Mouse (Mus musculus) C3H10T1/2 (cell line): ENCODE results near the gene Dmap1. TPM values are rescaled to one million over a fixed set of nuclear protein-coding genes. Genes with fewer than 3 reads are reported as not detected.

Source experiments
- polyA plus RNA-seq, 2 experiments: library from polyadenylated mRNA; unstranded; fragments of >200 nt; fragmentation: generic; extraction: Trizol; gene quantifications; one replicate each; pipeline ENCODE4 v1.2.1; 2012; ENCODE audit warnings: missing spikeins in 2 of 2

Dmap1 gene
- 10 to 100 TPM; 30.4 to 34.0 TPM for polyA plus RNA-seq

DNA sequence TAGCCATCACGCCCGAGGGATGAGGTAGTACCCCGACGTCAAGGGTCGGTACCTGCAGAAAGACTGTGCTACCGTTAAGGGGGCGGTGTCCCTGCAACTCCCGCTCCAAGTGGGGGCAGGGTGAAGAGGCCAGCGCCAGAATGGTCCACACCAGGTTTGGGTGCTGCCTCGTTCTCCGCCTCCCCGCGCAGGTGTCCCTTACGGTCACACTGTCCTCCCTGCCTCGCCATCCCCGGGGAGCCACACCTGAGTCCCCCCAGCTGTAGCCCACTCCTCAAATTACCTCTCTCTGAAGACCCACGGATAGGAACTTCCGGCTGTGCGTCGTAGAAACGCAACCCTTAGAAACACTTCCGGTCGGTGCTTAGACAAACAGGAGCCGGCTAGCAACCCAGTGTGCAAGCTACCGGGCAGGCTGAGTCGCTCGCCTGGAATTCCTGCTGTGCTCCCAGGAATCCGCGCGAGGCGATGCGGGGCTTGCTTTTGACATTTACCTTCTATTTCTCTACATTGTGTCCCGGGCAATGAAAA is at the start of gene Dmap1:
Dmap1 (minus strand) TSS at position 343 of the 531 bp plus-strand sequence.

DNA sequence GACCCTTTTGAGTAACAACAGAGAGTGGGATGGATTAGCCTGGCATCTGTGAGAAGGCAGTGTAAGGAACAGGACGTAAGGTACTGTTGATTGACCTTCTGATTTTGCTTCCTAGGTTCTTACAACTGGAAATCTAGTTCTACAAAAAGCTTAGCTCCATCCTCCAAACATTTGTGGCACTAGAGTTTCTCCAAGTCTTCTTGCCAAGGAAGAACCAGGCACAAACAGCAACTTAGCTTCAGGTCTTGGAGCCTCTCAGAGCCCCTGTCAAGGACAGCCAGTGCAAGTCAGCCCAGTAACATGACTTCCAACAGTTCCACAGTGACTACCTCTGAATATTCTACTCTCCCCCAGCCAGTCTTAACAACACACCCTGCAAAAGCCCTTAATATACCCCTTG is 42.0 kb upstream of the Dmap1 start, which contains the start of gene Gm12845:
Gm12845 (plus strand) TSS at position 301 of the 400 bp plus-strand sequence.

Other genes starting within 250 kb of the Dmap1 start
- gene Rnf220, start 185.2 kb downstream of the Dmap1 start, polyA plus RNA-seq, result 10 to 100 TPM; 28.6 to 40.5 TPM
- gene Eri3, start 131.9 kb downstream of the Dmap1 start, polyA plus RNA-seq, result 100 to 1,000 TPM; 112 to 121 TPM
- gene Gm12845, start 42.1 kb upstream of the Dmap1 start, polyA plus RNA-seq, result not detected
- gene Klf17, start 83.4 kb upstream of the Dmap1 start, polyA plus RNA-seq, result not detected
- 10 to 100 TPM in 1 of 2 experiments, 1 to 10 TPM in 1; 8.2 to 19.5 TPM for gene Slc6a9, start 152.2 kb upstream of the Dmap1 start, polyA plus RNA-seq
- gene Ccdc24, start 190.3 kb upstream of the Dmap1 start, polyA plus RNA-seq, result 1 to 10 TPM; 6.2 to 9.4 TPM
- gene B4galt2, start 201.2 kb upstream of the Dmap1 start, polyA plus RNA-seq, result 10 to 100 TPM; 48.6 to 71.9 TPM
- 100 to 1,000 TPM; 214 to 363 TPM for gene Atp6v0b, start 205.1 kb upstream of the Dmap1 start, polyA plus RNA-seq
- gene Dph2, start 209.8 kb upstream of the Dmap1 start, polyA plus RNA-seq, result 1 to 10 TPM; 5.9 to 6.0 TPM
- 10 to 100 TPM; 91.1 to 91.5 TPM for gene Ipo13, start 232.7 kb upstream of the Dmap1 start, polyA plus RNA-seq
- gene Artn, start 247.5 kb upstream of the Dmap1 start, polyA plus RNA-seq, result 1 to 10 TPM in 1 of 2 experiments, under 1 TPM in 1; 0.55 to 1.8 TPM